Mouse (Mus musculus): Measurements from ENCODE around the gene Atf6b.

DNA sequence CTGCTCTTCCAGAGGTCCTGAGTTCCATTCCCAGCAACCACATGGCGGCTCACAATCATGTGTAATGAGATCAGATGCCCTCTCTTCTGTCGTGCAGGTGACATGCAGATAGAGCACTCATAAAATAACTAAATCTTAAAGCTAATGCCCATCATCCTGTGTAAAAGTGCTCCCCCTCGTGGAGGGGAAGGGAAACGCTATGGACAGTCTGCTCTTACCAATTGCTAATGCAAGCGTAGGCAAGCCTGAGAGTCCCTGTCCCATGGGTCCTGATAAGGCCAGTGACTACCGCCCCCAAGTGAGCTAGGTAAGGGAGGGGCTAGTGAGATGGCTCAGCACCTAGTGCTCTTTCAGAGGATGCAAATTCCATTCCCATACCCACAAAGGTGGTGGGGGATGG lies 27.9 kb upstream of the Atf6b start:
- TF ChIP-seq MAX (IDR thresholded peaks at IDR 0.05; ENCODE audit: low read length), result no peak
- no peak for TF ChIP-seq ETS1 (conservative IDR thresholded peaks at IDR 0.05; ENCODE audit: low read depth, low read length)
- no peak for TF ChIP-seq TCF12 (IDR thresholded peaks at IDR 0.05; ENCODE audit: low read depth, low read length)

Data from CH12.LX (cell line).